Mouse (Mus musculus): ENCODE results near the gene Cntnap3. TPM values are rescaled to one million over a fixed set of nuclear protein-coding genes. Genes with fewer than 3 reads are reported as not detected.

Cntnap3 gene
- polyA plus RNA-seq, 1 experiment, result 0.02 TPM

GRCm38 (mm10) chr13:64716791-64717190, 187.0 kb downstream of the Cntnap3 start:
- no peak for DNase-seq
- Histone ChIP-seq H3K27me3 (replicated peaks; ENCODE audit: control insufficient read depth, insufficient read depth, low read length) (no peaks in the 10 kb centered on the region), H3K36me3 (ENCODE audit: control insufficient read depth, insufficient read depth, low read length) (no peaks in the 10 kb centered on the region), H3K4me1 (ENCODE audit: control insufficient read depth, insufficient read depth, low read length) (no peaks in the 10 kb centered on the region), H3K4me3 (ENCODE audit: insufficient read depth, low read depth, low read length) (no peak overlapping the region), H3K27ac (ENCODE audit: insufficient read depth, low read depth, low read length) (no peak overlapping the region)
- no peak for TF ChIP-seq CTCF (conservative IDR thresholded peaks at IDR 0.05; ENCODE audit: insufficient read depth, insufficient read length, low read depth, low read length)
- no peak for TF ChIP-seq POLR2A (IDR thresholded peaks at IDR 0.05; ENCODE audit: low read depth, low read length)
- 78% methylated on average over 2 of the region's 2 CpGs for WGBS

GRCm38 (mm10) chr13:64692463-64692862, 211.3 kb downstream of the Cntnap3 start:
- no peak for DNase-seq
- TF ChIP-seq POLR2A (IDR thresholded peaks at IDR 0.05; ENCODE audit: low read depth, low read length), result no peak
- Histone ChIP-seq H3K4me3 (ENCODE audit: insufficient read depth, low read depth, low read length) (no peak overlapping the region), H3K4me1 (ENCODE audit: control insufficient read depth, insufficient read depth, low read length) (no peaks in the 10 kb centered on the region), H3K36me3 (ENCODE audit: control insufficient read depth, insufficient read depth, low read length) (no peaks in the 10 kb centered on the region), H3K27me3 (replicated peaks; ENCODE audit: control insufficient read depth, insufficient read depth, low read length) (no peaks in the 10 kb centered on the region), H3K27ac (ENCODE audit: insufficient read depth, low read depth, low read length) (no peak overlapping the region)
- WGBS, result 78% methylated on average over 1 of the region's 1 CpGs

Other genes starting within 250 kb of the Cntnap3 start
- gene Spata31, start 13.5 kb upstream of the Cntnap3 start, polyA plus RNA-seq (2012; rRNA removed), result not detected in 2 replicates
- gene Spata31d1c, start 129.1 kb upstream of the Cntnap3 start, polyA plus RNA-seq (2012; rRNA removed), result not detected in 2 replicates
- not detected in 2 replicates for gene Prss47, start 148.8 kb upstream of the Cntnap3 start, polyA plus RNA-seq (2012; rRNA removed)
- 15.0 and 15.6 TPM in 2 replicates for gene Mfsd14b, start 209.0 kb upstream of the Cntnap3 start, polyA plus RNA-seq (2012; rRNA removed)
- gene Olfr465-ps1, start 234.1 kb upstream of the Cntnap3 start, polyA plus RNA-seq (2012; rRNA removed), result not detected in 2 replicates
- not detected in 2 replicates for gene Olfr466, start 246.3 kb upstream of the Cntnap3 start, polyA plus RNA-seq (2012; rRNA removed)